Mouse (Mus musculus) frontal cortex, adult 2 months (tissue): ENCODE measurements around the gene Igsf11. TPM values are rescaled to one million over a fixed set of nuclear protein-coding genes. Genes with fewer than 3 reads are reported as not detected.

ENCODE experiments used
- DNase-seq, 2 experiments: peaks; one replicate each; pipeline ENCODE4 v3.0.0; 2022; ENCODE audit warnings: low spot score in 1 of 2; ENCODE audit errors: extremely low spot score in 1 of 2
- polyA plus RNA-seq: library from polyadenylated mRNA; depleted of rRNA; stranded (reverse); fragments of >200 nt; gene quantifications from 2 replicates; pipeline ENCODE4 v1.2.3, GENCODE M21; 2012; rRNA removed

Gene Igsf11
- polyA plus RNA-seq, 1 experiment = 37.4 TPM

DNA sequence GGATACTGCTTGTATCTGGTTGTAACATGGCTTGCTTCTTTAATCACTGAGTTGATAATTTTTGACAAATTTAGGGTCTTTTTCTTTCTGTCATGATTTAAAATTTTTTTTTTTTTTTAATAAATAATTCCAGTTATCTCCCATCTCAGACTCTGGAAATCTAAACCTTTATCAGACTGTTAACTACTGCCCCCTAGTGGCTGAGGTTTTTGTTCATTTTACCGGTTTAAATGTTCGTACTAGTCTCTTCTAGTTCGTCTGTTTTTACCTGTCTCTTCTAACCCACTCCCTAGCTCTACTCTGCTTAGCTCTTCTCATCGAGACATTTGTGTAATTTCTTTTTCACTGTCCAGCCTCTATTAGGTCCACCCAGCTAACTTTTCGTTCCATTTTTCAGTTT is 170.1 kb downstream of the Igsf11 start:
- peak in 1 of 2 experiments; percentile 70 for DNase-seq

DNA sequence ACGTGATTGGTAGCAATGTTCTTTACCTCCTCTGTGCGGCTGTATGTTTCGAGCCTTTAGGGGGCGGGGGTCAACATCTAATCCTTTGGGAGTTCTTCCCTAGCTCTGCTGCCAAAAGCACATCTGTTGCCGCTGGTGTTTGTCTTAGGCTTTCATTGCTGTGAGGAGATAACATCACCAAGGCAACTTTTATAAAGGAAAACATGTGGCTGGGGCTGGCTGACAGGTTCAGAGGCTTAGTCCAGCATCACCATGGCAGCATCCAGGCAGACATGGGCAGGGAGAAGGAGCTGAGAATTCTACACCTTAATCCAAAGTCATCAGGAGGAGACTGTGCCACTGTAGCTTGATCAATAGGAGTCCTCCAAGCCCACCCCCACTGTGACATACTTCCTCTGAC is 173.1 kb downstream of the Igsf11 start:
- DNase-seq = no peak

DNA sequence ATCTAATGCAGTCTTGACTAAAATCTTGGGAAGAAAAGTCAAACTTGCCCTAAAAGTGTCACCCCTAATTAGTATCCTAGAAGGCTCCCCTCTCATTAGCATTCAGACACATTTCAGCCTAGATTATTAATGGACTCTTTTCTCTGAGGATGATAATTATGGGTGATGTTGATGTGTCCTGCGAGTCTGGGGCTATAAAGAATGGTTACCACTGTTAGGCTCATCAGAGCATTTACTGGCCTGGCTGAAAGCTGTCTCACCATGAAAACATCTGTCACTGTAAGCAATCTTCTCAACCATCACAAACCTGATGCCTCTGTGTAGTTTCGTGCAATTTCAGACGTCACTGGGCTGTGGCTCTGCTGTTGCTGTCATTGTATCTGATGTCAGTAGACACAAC is 179.0 kb downstream of the Igsf11 start:
- no peak for DNase-seq

Other genes starting within 250 kb of the Igsf11 start
- gene Arhgap31, start 179.4 kb upstream of the Igsf11 start, polyA plus RNA-seq = 12.1 and 12.3 TPM in 2 replicates
- gene B4galt4, start 150.4 kb upstream of the Igsf11 start, polyA plus RNA-seq = 21.4 and 22.1 TPM in 2 replicates
- gene Upk1b, start 92.3 kb upstream of the Igsf11 start, polyA plus RNA-seq = 1.9 and 2.9 TPM in 2 replicates
- not detected in 2 replicates for gene 4930435E12Rik, start 63.9 kb upstream of the Igsf11 start, polyA plus RNA-seq